Mouse (Mus musculus) heart, postnatal 36 days (tissue): ENCODE data around the gene Clp1. TPM values are rescaled to one million over a fixed set of nuclear protein-coding genes. Genes with fewer than 3 reads are reported as not detected.
"Not testable (repeated sequence)": the region's sequence is repeated elsewhere in the genome, so short reads cannot be mapped to it uniquely, and the experiment has no call there.

Source experiments
- DNase-seq, 2 experiments: peaks; one replicate each; pipeline ENCODE4 v3.0.0; 2021 to 2022
- intact Hi-C: fragments of 180-260 bp; cut with DNase I; formaldehyde crosslinking; loops from one replicate; pipeline ENCODE4 v1.15.1; 2025
- total RNA-seq, 2 experiments: library from RNA; stranded (reverse); gene quantifications; 2 replicates each; pipeline ENCODE4 v1.2.3; 2021

Gene Clp1
- total RNA-seq, 2 experiments from 2014 or later: 6.1 to 6.2 TPM

DNA sequence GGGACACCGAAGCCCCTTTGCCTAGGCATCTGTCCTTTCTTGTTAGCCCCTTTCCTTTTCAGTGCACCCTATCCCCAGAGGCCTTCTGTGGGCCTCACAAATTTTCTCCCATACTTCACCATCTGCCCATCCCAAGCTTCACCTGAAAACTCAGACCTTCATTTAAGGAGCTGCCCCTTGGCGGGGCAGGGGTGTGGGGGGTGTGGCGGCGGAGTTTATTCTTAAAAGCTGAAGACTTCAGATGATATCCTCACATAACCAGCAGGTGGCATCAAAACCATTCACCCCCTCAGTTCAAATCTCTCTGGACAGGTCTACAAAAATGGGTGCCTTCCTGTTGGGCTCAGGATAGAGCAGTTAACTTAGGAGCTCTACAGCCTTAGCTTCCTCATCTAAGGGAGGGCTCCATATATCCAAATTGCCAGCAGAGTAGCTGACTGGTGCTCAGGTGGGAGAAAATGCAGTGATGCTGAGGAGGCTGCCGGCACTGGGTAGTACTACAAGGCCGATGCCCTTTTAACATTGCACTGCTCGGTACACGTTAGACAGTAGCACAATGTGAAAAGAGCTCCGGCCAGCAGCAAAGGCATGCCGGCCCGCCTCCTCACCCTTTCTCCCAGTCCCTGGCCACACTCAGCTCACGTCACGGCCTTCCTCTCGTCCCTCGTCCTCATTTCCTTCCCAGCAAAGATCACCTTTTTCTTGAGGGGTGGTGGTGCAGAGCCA, 13.6 kb upstream of the Clp1 start:
- DNase-seq: no peak

DNA sequence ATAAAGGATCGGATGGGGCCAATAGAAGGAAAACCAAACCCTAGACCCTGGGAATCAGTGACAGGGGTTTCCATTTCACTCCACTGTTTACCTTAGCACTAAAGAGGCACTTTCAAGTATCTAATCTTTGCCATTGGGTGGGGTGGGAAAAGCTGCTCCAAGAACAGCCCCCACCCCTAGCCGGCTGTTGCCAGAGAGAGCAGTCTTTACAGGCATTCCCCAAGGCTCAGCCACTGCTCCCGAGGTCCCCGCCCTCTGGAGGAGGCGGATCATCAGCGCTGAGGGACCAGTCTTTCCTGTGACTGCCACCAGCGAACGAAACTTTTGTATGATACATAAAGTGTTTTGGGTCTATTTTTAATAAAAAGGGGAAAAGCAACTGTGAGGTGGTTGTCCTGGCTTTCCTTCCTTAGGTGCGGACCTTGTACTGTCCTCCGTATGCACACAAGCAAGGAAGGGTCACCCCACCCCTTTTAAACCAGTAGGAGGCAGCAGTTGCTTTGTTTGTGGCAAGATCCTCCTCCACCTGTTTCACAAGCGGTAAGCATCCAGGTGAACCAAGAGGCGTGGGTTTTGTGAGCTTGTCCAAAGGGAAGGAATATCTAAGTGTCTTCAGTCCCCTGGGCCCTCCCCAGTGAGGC, 11.2 kb upstream of the Clp1 start:
- intact Hi-C loops: no loop called here
- DNase-seq: peak in 1 of 2 experiments; percentile 18

More for the DNA sequence above, 13.6 kb upstream of the Clp1 start:
- intact Hi-C loops: no loop called here

DNA sequence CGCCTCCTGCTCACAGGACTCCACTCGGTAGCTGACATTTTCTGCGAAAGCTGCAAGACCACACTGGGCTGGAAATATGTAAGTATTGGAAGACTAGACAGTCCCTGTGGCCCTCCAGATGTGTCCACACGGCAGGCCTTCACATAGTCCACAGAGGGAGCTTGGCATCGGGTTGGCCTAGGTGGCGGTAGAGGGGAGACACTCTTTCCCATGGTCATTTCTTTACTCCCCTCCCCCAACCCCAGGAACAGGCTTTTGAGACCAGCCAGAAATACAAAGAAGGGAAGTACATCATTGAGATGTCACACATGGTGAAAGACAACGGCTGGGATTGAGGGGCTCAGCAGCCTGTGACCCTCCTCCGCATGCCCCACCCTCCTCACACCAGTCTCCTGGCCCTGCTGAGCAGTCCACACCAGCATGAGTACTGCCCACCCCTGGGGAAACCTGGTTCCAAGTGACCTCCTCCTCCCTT, 10.3 kb upstream of the Clp1 start:
- DNase-seq: no peak
- intact Hi-C loops: no loop called here

DNA sequence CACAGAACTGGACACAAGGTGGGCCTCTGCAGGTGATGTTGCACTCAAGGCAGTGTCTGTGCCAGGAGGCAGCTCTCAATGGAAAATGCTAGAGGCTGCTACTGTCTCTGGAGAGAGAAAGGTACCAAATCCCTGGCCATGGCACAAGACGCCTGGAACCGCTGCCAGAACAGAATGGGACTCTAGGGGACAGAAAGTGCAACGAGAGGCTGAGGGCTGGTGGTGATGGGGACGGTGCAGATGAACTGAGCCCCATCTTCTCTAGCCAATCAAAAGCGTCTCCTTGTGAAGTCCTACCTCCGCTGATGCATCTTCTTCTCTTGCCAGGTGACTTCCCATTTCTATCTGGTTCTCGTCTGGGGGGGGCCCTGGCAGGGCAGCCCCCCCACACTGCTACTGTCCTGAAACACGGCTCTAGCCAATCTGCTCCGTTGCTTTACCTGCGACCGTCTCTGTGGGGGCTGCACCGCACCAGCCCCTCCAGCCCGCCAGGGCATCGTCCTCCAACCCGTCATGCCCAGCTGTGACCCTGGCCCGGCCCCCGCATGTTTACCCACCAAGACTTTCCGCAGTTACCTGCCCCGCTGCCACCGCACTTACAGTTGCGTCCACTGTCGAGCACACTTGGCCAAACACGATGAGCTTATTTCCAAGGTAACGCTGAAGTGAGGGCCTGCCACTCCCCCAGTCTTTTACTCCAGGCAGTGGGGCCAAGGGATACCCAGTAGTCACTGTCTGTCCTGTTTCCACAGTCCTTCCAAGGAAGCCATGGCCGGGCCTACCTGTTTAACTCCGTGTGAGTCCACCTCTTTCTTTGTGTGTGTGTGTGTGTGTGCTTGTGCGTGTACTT, 9.4 kb upstream of the Clp1 start:
- intact Hi-C loops: no loop called here
- DNase-seq: no peak

DNA sequence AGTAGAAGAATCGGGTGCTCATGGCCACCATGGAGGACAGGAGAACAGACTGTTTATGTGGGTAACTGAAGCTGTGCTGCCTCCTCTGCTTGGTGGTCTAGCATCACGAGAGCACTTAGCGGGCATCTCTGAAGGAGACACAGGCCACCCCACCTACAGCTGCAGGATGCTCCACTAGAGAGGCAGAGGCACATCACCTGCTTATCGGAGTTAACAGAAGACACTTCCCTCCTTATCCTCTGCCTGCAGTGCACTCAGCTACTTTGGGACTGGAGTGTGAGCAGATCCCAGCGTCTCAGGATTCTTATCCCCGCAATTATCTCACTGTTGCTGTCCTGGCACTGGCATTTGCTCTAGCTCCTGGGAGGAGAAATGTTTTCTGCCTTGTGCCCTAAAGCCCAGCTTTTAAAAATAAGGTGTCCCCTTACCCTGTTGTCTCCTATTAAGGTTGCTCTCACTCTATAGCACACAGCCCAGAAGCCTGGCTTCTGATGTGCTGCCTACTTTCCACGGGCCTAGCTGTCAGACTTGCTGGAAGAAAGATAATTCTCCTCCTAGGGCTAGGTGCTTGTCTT, 8.3 kb upstream of the Clp1 start:
- DNase-seq: no peak
- intact Hi-C loops: no loop called here

DNA sequence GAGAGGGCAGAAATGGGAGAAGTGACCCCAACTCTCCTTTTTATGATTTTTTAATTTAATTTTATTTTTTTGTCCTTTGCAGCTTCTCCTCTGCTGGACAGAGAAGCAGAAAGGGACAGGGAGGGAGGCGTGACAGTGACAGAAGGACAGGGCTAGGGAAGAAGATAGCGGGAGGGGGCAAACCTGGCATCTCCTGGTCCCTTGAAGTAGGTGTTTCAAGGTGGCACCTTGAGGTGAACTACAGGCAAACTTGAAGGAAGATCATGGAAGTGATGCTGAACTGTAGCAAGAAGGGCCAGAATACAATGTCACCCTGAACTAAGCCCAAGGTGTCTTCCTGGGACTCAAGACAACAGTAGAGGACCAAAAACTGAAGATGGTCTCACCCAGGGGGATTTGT, 7.8 kb upstream of the Clp1 start:
- intact Hi-C loops: no loop called here
- DNase-seq: no peak

DNA sequence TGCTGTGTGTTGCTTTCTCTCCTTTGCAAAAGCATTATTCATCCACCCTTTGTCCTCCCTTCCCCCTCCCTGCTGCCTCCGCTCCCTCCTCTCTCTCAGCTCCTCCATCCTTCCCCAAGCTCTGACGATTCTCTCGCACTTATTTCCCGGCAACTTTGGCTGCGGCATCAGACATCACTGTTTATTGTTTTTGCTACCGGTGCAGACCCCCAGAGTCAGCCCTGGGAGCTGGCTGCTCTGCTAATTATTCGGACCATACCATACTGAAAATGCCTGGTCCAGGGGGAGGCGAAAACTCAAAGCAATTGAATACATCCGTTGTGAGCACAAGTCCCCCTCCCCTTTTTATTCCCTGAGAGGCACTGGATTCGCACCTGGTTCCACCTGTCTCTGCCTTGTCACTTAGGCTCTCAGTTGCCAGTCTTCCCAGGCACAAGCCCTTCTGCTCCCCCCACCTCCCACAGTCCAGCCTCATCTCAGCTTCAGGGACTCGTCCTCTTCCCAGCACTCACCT, 7.3 kb upstream of the Clp1 start:
- intact Hi-C loops: no loop called here

GRCm38 (mm10) chr2:84733579-84734300, 6.6 kb upstream of the Clp1 start, which contains the start of gene Ypel4:
Gene Ypel4, plus strand, starts transcription at chr2:84734058.
- peak in 1 of 2 experiments; percentile 51 for DNase-seq

More for the DNA sequence above, 7.3 kb upstream of the Clp1 start:
- no peak for DNase-seq

GRCm38 (mm10) chr2:84732394-84732793, 5.2 kb upstream of the Clp1 start:
- no peak for DNase-seq
- intact Hi-C loops: no loop called here

More at GRCm38 (mm10) chr2:84733579-84734300, 6.6 kb upstream of the Clp1 start, which contains the start of gene Ypel4:
- intact Hi-C loops: no loop called here

DNA sequence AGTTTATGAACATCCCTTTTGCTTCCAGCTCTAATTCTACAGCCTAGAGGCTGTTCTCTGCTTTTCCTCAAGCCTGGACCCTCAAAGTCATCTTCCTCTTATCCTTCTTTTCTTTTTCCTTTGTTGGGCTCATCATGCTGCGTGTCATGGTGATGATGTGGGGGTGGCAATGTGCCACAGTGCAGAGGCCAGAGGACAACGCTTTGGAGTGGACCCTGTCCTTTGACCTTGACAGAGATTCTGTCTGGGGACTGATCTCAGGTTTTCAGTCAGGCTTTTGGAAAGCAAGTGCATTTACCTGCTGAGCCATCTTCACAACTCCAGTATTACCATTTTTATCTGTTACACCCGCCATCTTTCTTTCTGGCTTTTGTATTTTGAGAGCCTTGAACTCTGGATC, 4.1 kb upstream of the Clp1 start:
- DNase-seq: no peak
- intact Hi-C loops: no loop called here

DNA sequence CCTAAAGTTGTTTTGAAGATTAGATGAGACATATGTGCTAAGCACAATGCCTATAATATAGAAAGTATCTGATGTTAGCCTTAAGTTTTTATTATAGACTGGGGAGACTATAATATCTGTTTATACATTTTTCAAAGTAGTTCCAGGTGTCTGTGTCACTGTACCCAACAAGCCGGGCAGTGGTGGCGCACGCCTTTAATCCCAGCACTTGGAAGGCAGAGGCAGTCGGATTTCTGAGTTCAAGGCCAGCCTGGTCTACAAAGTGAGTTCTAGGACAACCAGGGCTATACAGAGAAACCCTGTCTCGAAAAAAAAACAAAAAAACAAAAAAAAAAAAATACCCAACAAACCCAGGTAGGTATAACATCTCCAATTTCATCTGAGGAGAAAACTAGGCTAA, 1.0 kb upstream of the Clp1 start:
- intact Hi-C loops, DNase-seq: not testable (repeated sequence)

- no peak for DNase-seq
- intact Hi-C loops: loop anchor here (1.0 kb wide), 1 partner anchor 10 kb away; no protein-coding TSS in a partner anchor
These were observed 434 bp downstream of the Clp1 start for GRCm38 (mm10) chr2:84726716-84727115.

DNA sequence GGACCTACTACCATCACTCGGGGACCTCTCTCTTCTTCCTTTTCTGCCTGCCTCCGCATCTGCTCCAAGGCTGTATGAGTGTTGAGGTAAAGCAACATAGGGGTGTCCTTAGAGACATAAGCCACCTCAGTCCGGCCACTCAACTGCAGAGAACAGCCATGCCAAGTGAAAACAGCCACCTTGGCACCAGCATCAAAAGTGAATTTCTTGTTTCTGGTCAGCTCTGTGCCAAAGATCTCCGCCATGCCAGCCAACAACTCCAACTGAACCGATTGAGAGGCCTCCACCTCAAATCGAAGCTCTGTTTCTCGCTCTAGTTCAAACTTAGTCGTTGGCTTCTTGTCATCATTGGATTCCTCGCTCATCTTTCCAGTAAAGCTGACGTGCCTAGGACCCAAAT, 1.4 kb downstream of the Clp1 start:
- intact Hi-C loops: loop anchor here (1.0 kb wide), 1 partner anchor 9 kb away; no protein-coding TSS in a partner anchor
- DNase-seq: no peak

DNA sequence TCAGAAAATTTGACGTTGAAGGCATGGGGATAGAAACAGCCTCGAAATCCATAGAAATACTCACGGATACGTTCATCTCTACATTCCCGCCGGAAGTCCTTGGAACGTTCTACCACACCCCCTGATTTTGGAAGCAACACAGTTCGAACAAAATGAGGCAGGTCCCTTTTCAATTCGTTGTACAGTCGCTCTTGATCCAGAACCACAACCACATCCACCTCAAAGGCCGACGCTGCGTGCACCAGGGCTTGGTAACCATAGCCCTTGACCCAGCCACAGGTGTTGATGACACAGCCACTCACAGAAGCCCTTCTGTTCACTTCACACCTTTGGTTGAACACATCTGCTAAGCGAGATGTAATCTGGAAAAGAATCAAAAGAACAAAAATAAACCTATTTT, 3.3 kb downstream of the Clp1 start:
- intact Hi-C loops: no loop called here
- DNase-seq: no peak

- no peak for DNase-seq
- intact Hi-C loops: no loop called here
These were observed 6.0 kb downstream of the Clp1 start for GRCm38 (mm10) chr2:84721182-84721581.

- DNase-seq: no peak
- intact Hi-C loops: no loop called here
These were observed 6.4 kb downstream of the Clp1 start for GRCm38 (mm10) chr2:84720718-84721117.

- DNase-seq: no peak
- intact Hi-C loops: loop anchor here (10.0 kb wide), 2 partner anchors 327 to 1073 kb away; partner anchors contain the start of genes Tnks1bp1 and Zc3h15
These were observed 9.8 kb downstream of the Clp1 start for GRCm38 (mm10) chr2:84717357-84717756.

- intact Hi-C loops: loop anchor here (1.0 to 10.0 kb wide), 3 partner anchors 10 to 1072 kb away; partner anchors contain the start of genes Tnks1bp1 and Zc3h15
- DNase-seq: no peak
These were observed 10.5 kb downstream of the Clp1 start for GRCm38 (mm10) chr2:84716423-84717355.
